Mouse (Mus musculus): Measurements from ENCODE around the gene Onecut1. TPM values are rescaled to one million over a fixed set of nuclear protein-coding genes. Genes with fewer than 3 reads are reported as not detected.

Gene Onecut1
- not detected for total RNA-seq (2021)

GRCm38 (mm10) chr9:74861561-74861980 is at the start of gene Onecut1:
Gene Onecut1, plus strand, starts transcription at chr9:74861921.
- peak in 1 of 2 experiments; percentile 37 for DNase-seq
- intact Hi-C loops (cut with DNase I) = no loop called here

DNA sequence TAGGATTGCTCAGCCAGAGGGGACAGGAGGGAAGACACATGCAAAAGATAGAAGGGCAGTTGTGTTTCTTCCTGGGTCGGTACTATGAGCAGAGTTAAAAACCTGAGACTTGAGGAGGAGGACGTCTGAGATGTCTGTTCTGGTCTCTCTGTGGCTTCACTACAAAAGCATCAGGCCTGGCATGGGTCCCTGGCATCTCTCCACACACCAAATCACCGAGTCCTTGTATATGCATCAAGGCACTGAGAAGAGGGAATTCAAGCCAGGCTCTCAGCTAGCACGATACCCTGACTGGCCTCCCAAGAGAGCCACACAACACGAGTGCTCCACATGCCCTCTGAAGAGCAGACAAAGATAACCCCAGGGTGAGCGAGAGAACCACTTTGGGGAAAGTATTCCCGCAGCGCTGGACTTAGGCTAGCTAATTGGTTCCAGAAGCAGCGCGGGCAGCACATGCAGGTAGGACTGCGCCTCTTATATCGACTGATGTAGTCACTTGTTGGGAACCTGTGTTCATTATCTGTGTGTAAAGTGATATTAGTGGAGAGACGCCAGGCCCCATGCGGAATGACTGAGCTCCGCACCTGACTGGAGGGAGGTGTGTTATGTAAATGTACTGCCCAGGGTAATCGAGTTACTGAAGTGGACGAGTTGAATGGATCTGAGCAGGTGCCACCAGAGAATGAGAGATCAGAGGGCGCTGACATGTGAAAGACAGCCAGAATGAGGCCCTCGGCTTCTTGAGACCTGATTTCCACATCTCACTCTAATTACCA is 41.8 kb upstream of the Onecut1 start:
- no peak for DNase-seq
- intact Hi-C loops (cut with DNase I) = no loop called here

DNA sequence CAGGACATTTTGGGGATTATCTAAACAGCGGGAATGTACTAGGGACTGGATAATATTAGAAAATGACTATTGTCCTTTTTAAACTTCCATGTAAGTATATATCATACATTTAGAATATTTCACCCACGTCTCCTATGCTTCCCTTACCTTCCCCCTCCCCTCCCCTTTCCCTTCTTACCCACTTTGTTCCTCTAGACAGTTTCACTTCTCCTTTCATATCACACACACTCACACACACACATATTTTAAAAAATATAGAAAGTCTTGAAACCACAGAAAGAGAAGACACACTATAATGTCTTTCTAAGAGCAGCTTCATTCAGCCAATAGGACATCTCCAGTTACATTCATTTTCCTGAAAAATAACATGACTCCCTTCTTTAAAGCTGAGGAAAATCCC is 36.6 kb upstream of the Onecut1 start:
- no peak for DNase-seq
- intact Hi-C loops (cut with DNase I) = no loop called here

DNA sequence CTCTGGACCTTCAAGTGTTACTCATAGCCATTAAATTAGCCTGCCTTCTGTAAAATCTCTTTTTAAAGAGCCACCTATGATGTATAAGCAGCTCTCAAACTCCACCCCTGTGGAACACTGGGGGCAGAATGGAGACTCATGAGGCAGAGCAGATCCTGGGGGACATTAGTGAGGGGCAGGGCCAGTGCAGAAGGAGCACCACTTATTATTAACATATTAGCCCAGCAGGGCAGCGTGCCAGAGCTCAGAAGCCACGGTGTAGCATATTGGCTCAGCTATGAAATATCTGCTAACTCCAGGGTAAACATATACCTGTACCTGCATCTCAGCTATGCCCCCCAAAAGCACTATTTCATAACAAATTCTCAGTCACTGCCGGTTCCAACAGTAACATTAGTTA is 32.5 kb upstream of the Onecut1 start:
- intact Hi-C loops (cut with DNase I) = no loop called here
- DNase-seq = no peak

DNA sequence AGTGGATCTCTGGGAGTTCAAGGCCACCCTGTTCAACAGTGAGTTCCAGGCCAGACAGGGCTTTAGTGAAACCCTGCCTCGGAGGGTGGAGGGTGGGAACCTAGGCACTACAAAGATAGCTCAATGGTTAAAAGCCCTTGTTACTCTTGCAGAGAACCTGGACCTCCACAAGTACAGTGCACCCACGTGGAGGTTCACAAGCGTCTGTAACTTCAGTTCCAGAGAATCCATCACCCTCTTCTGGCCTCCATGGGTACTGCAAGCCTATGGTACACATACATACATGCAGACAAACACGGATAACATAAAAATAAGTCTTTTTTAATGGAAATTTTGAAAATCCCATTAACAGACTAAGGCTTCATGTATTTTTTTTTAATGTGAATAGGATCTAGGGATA is 18.8 kb upstream of the Onecut1 start:
- intact Hi-C loops (cut with DNase I) = no loop called here
- DNase-seq = no peak

GRCm38 (mm10) chr9:74846867-74847830 is 14.6 kb upstream of the Onecut1 start:
- intact Hi-C loops (cut with DNase I) = no loop called here
- no peak for DNase-seq

GRCm38 (mm10) chr9:74848411-74849194 is 13.1 kb upstream of the Onecut1 start:
- intact Hi-C loops (cut with DNase I) = no loop called here
- no peak for DNase-seq

GRCm38 (mm10) chr9:74849195-74849978 is 12.3 kb upstream of the Onecut1 start:
- intact Hi-C loops (cut with DNase I) = no loop called here
- DNase-seq = no peak

- intact Hi-C loops (cut with DNase I) = no loop called here
- DNase-seq = no peak
Observed at GRCm38 (mm10) chr9:74849979-74850780, 11.5 kb upstream of the Onecut1 start.

DNA sequence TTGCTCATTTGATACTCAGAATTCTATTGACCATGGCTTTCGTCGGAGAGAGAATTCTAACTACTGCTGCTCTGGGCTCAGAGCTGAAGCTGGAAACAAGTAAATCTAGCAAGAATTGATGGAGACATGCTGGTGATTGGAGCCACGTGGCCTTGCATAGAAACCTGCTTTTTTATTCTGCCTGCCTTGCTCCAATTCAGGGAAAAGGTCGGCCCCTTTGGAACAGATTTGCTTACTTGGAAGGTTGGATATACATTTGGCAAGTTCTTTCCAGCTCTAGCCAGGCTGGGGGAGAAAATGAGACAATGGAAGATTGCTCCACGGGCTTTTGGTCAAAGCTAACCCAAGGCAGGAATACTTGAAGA is 11.0 kb upstream of the Onecut1 start:
- intact Hi-C loops (cut with DNase I) = no loop called here
- DNase-seq = no peak

DNA sequence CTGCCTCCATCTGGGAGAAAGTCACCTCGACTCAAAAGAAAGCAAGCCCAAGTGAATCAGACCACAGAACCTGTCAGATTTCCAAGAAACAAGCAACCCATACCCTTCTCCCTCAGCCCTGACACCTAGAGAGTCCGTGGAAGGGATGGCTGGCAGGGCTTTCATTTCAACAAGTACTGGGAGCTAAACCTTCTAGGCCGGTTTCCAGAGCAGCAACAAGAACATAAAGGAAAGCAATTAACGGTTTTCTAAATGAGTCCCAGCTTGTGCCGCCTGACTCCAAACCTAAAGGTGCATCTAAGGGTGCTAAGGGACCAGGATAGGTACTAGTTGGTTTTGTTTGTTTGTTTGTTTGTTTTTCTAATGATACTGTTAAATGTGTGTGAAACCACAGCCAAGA is 10.1 kb upstream of the Onecut1 start:
- intact Hi-C loops (cut with DNase I) = no loop called here
- no peak for DNase-seq

DNA sequence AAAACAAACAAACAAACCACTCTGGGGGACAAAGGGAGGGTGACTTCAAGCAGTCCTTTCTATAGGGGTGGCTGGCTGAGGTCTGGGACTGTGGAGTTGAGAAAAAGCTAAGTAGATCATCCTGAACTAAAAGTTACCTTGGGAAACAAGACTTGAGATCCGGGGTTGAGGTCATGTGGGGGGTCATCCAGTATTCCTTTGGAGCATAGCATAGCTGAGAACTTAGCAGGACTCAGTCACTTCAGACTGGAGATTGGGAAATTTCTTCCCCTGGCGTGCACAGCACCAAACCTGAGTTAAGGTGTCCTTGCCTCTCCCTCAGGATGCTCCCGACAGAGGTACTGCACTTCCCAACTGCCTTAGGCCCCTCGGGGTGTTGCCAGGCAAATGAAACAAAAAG is 9.4 kb upstream of the Onecut1 start:
- no peak for DNase-seq
- intact Hi-C loops (cut with DNase I) = no loop called here

DNA sequence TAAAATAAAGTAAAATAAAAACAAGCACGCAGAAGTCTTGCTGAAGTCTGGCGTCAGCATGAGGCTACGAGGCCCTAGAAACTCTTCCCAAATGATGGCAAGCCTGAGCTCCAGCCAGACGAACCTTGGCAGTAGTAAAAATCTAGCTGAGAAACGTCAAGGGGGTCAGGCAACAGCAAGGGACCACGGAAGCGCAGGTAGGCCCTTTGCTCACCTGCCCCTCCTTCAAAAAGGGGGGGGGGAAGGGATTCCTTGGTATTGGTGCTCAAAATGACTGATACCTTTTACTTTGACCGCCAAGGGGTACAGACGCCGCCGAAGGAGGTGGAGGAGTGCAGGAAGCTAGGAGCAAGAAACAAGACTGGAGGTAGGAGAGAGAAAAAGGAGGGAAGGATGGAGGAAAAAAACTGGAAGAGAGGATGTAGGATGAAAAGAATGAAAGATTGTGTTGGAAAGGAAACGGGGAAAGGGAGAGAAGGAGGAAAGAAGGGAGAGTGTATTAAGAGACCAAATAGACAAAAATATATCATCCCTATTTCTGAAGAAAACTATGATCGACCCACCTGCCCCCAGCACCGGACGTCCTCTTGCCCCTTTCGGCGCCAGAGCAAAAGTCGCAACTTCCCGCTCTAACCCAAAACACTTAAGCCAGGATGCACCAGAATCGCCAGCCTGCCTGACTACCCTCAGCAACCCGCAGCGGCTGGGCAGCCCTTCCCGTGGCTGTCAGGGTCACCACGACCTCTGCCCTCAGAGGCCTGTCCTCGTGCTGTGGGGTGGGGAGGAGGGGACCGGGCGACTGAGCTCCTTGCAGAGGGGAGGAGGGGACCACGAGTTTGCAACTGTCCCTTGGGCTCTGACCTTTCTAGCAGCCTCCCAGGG is 8.3 kb upstream of the Onecut1 start:
- intact Hi-C loops (cut with DNase I) = no loop called here
- no peak for DNase-seq

- intact Hi-C loops (cut with DNase I) = no loop called here
- DNase-seq = no peak
Observed at GRCm38 (mm10) chr9:74854073-74854591, 7.6 kb upstream of the Onecut1 start.

DNA sequence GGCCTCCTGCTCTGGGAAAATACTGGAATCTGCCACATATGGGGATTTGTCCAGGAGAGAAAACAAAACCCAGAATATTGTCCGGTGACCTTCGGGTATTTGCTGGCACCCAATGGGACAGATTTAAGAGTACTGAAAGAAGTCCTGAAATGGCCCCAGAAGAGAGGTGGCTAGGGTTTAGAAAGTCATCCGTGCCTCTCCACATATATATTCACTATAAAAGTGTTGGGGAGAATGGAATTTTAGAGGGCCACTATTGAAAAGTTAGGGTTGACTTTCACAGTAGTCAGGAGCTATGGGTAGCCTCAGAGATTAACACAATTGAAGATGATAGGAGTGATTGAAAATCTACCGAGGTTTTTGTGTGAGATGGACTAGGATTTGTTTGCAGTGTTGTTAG is 6.3 kb upstream of the Onecut1 start:
- DNase-seq = no peak
- intact Hi-C loops (cut with DNase I) = no loop called here

- DNase-seq = no peak
- intact Hi-C loops (cut with DNase I) = no loop called here
Observed at GRCm38 (mm10) chr9:74856578-74857507, 4.9 kb upstream of the Onecut1 start.

DNA sequence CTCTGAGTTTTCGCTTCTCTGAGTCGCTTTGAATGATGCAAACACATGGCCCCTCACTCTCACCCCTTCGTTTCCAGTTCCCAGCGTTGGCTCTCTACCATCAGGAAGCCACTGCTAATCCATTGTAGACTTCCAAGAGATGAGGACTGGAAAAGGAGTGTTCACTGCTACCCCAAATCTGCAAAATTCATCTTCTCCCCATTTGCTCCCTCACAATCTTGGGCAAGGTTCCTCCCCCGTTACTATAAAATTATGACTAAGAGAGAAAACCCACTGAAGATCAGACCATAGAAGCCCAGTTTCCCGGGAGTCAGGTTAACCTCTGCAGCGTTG is 4.2 kb upstream of the Onecut1 start:
- DNase-seq = no peak
- intact Hi-C loops (cut with DNase I) = no loop called here
